Mouse (Mus musculus) ES-E14 (cell line): ENCODE measurements at regions not wholly inside any gene's neighbourhood (a gene's known extent, or its start where the extent isn't known, plus 50 kb on each side); places are given as distances from the start of the nearest gene placed in this dataset.

Experiments
- DNase-seq: peaks from one replicate; pipeline ENCODE4 v3.0.0-alpha.2; 2013; ENCODE audit warnings: low read depth, low spot score
- H3K27ac ChIP-seq: 2 replicates; pipeline ENCODE4 v1.5.1; 2012; ENCODE audit warnings: low read depth, mild to moderate bottlenecking, low read length, moderate library complexity, mixed read lengths; ENCODE audit not compliant: poor library complexity, insufficient read depth, severe bottlenecking
- H3K36me3 ChIP-seq: 2 replicates; pipeline ENCODE4 v1.6.1; 2012; ENCODE audit warnings: mild to moderate bottlenecking, low read length, moderate library complexity, mixed read lengths; ENCODE audit not compliant: control insufficient read depth, poor library complexity, insufficient read depth, severe bottlenecking
- H3K4me1 ChIP-seq, 2 experiments: fragments of 150-350 bp in 1 of 2; sonication (generic) in 1 of 2; 2 replicates each; pipeline ENCODE4 v1.6.1; 2012; ENCODE audit warnings: low read length in 2 of 2, mild to moderate bottlenecking in 1 of 2, mixed read lengths in 1 of 2; ENCODE audit not compliant: control insufficient read depth in 2 of 2, insufficient read depth in 2 of 2, poor library complexity in 1 of 2
- H3K4me3 ChIP-seq, 2 experiments: fragments of 150-350 bp in 1 of 2; sonication (generic) in 1 of 2; 2 replicates each; pipeline ENCODE4 v1.5.1; 2012; ENCODE audit warnings: low read length in 2 of 2, low read depth in 1 of 2, mild to moderate bottlenecking in 1 of 2, mixed read lengths in 1 of 2; ENCODE audit not compliant: insufficient read depth in 1 of 2, poor library complexity in 1 of 2, severe bottlenecking in 1 of 2
- H3K9ac ChIP-seq: 2 replicates; pipeline ENCODE4 v1.6.1; 2012; ENCODE audit warnings: low read depth, mild to moderate bottlenecking, low read length, mixed read lengths; ENCODE audit not compliant: poor library complexity, insufficient read depth, severe bottlenecking
- H3K9me3 ChIP-seq: fragments of 150-350 bp; sonication (generic); 2 replicates; pipeline ENCODE4 v1.6.1; 2012; ENCODE audit warnings: low read depth, mild to moderate bottlenecking, low read length; ENCODE audit not compliant: control insufficient read depth, insufficient read depth
- CHD2 ChIP-seq: IDR thresholded peaks from 2 replicates; pipeline ENCODE4 v1.6.1; 2014; ENCODE audit warnings: mild to moderate bottlenecking, low read depth, low read length, inconsistent platforms
- HCFC1 ChIP-seq: IDR thresholded peaks from 2 replicates; pipeline ENCODE4 v1.6.1; 2012; ENCODE audit warnings: low read length, inconsistent platforms, borderline replicate concordance; ENCODE audit not compliant: insufficient read depth
- MAFK ChIP-seq: IDR thresholded peaks from 2 replicates; pipeline ENCODE4 v1.6.1; 2014; ENCODE audit warnings: mild to moderate bottlenecking, low read depth, low read length, inconsistent platforms; ENCODE audit not compliant: insufficient read depth
- ZC3H11A ChIP-seq: IDR thresholded peaks from 2 replicates; pipeline ENCODE4 v1.6.1; 2012; ENCODE audit warnings: low read depth, mild to moderate bottlenecking, inconsistent platforms, low read length, borderline replicate concordance
- ZNF384 ChIP-seq: IDR thresholded peaks from 2 replicates; pipeline ENCODE4 v1.6.1; 2012; ENCODE audit warnings: low read depth, low read length, inconsistent platforms
- in situ Hi-C, 2 experiments: fragments of 600-800 bp; cut with MboI; formaldehyde crosslinking; loops; one replicate each; pipeline ENCODE4 v1.15.1; 2025; ENCODE audit warnings: low sequenced_read_pairs in 2 of 2, inconsistent platforms in 1 of 2; ENCODE audit not compliant: unreplicated experiment in 2 of 2

GRCm38 (mm10) chr4:142674641-142675465, 435.7 kb upstream of the Kazn start:
- in situ Hi-C loops: no loop called here
- no peaks in the 10 kb centered on the region for H3K9me3 ChIP-seq
- no peaks in the 10 kb centered on the region for H3K4me1 ChIP-seq
- H3K27ac ChIP-seq: no peak overlapping the region
- no peak overlapping the region for H3K9ac ChIP-seq
- no peak overlapping the region for H3K4me3 ChIP-seq
- DNase-seq: no peak
- no peaks in the 10 kb centered on the region for H3K36me3 ChIP-seq
- TF ChIP-seq CHD2 (no peak), ZC3H11A (no peak), HCFC1 (no peak), MAFK (no peak)

- no peak overlapping the region for H3K27ac ChIP-seq
- no peak for TF ChIP-seq CHD2
- TF ChIP-seq MAFK: no peak
- no peak for TF ChIP-seq HCFC1
- no peak overlapping the region for H3K4me3 ChIP-seq
- H3K4me1 ChIP-seq: no peaks in the 10 kb centered on the region
- H3K36me3 ChIP-seq: no peaks in the 10 kb centered on the region
- H3K9me3 ChIP-seq: no peaks in the 10 kb centered on the region
- no peak for DNase-seq
- H3K9ac ChIP-seq: no peak overlapping the region
- in situ Hi-C loops: no loop called here
These were observed 432.8 kb upstream of the Kazn start for GRCm38 (mm10) chr4:142671872-142672458.

GRCm38 (mm10) chr4:142664781-142665180, 425.6 kb upstream of the Kazn start:
- no peak overlapping the region for H3K9ac ChIP-seq
- no peak overlapping the region for H3K27ac ChIP-seq
- no peak overlapping the region for H3K4me3 ChIP-seq
- no peak for DNase-seq
- H3K9me3 ChIP-seq: no peaks in the 10 kb centered on the region
- no peak for TF ChIP-seq MAFK
- TF ChIP-seq CHD2: no peak
- no peak for TF ChIP-seq ZC3H11A
- TF ChIP-seq HCFC1: no peak
- no peak for TF ChIP-seq ZNF384
- no peaks in the 10 kb centered on the region for H3K36me3 ChIP-seq
- in situ Hi-C loops: no loop called here
- no peaks in the 10 kb centered on the region for H3K4me1 ChIP-seq

GRCm38 (mm10) chr4:142658156-142658555, 419.0 kb upstream of the Kazn start:
- H3K36me3 ChIP-seq: no peaks in the 10 kb centered on the region
- no peak overlapping the region for H3K4me3 ChIP-seq
- no peak overlapping the region for H3K27ac ChIP-seq
- in situ Hi-C loops: no loop called here
- H3K9ac ChIP-seq: no peak overlapping the region
- no peak for DNase-seq
- no peaks in the 10 kb centered on the region for H3K9me3 ChIP-seq
- H3K4me1 ChIP-seq: no peaks in the 10 kb centered on the region
- TF ChIP-seq ZC3H11A (no peak), CHD2 (no peak), HCFC1 (no peak), MAFK (no peak), ZNF384 (no peak)
